Mouse (Mus musculus) MEL (cell line): ENCODE results near the gene Ccdc172.

Experiments
- CTCF ChIP-seq, 3 experiments: IDR thresholded peaks in 2 of 3; conservative IDR thresholded peaks in 1 of 3; 2 replicates each; pipeline ENCODE4 v1.5.1; 2011 to 2012; ENCODE audit warnings: low read length in 3 of 3, low read depth in 2 of 3, mild to moderate bottlenecking in 2 of 3, improper control_type of control experiment in 1 of 3, inconsistent platforms in 1 of 3, mixed read lengths in 1 of 3, moderate library complexity in 1 of 3; ENCODE audit not compliant: control insufficient read depth in 1 of 3, insufficient read depth in 1 of 3, poor library complexity in 1 of 3, severe bottlenecking in 1 of 3
- ELF1 ChIP-seq: IDR thresholded peaks from 2 replicates; pipeline ENCODE4 v1.6.1; 2014; ENCODE audit warnings: low read depth, mild to moderate bottlenecking, inconsistent platforms, low read length, improper control_type of control experiment, moderate library complexity
- EP300 ChIP-seq, 2 experiments: IDR thresholded peaks; 2 replicates each; pipeline ENCODE4 v1.6.1; 2011; ENCODE audit warnings: improper control_type of control experiment in 2 of 2, low read length in 2 of 2, low read depth in 1 of 2, mild to moderate bottlenecking in 1 of 2
- GATA1 ChIP-seq: IDR thresholded peaks from 2 replicates; pipeline ENCODE4 v1.6.1; 2011; ENCODE audit warnings: low read depth, low read length, improper control_type of control experiment
- HCFC1 ChIP-seq: IDR thresholded peaks from 2 replicates; pipeline ENCODE4 v1.6.1; 2012; ENCODE audit warnings: low read depth, mild to moderate bottlenecking, inconsistent platforms, low read length, improper control_type of control experiment, moderate library complexity
- POLR2A ChIP-seq, 2 experiments: IDR thresholded peaks; 2 replicates each; pipeline ENCODE4 v1.6.1; 2011 to 2012; ENCODE audit warnings: low read length in 2 of 2, mild to moderate bottlenecking in 2 of 2, control low read depth in 1 of 2, improper control_type of control experiment in 1 of 2, low read depth in 1 of 2, moderate library complexity in 1 of 2; ENCODE audit not compliant: control insufficient read depth in 1 of 2, insufficient read depth in 1 of 2, poor library complexity in 1 of 2
- TCF12 ChIP-seq: IDR thresholded peaks from 2 replicates; pipeline ENCODE4 v1.6.1; 2014; ENCODE audit warnings: low read depth, mild to moderate bottlenecking, inconsistent platforms, low read length, improper control_type of control experiment, moderate library complexity

- TF ChIP-seq GATA1 (no peak), EP300 (IDR thresholded peaks at IDR 0.05; ENCODE audit: low read depth in 1 of 2, low read length in 2 of 2) (no peak), TCF12 (no peak), ELF1 (no peak), CTCF (IDR thresholded peaks at IDR 0.05 in 2 of 3, conservative IDR thresholded peaks at IDR 0.05 in 1 of 3; ENCODE audit: control insufficient read depth in 1 of 3, insufficient read depth in 1 of 3, low read depth in 2 of 3, low read length in 3 of 3, poor library complexity in 1 of 3, severe bottlenecking in 1 of 3) (no peak), HCFC1 (no peak), POLR2A (IDR thresholded peaks at IDR 0.05; ENCODE audit: control insufficient read depth in 1 of 2, insufficient read depth in 1 of 2, low read depth in 1 of 2, low read length in 2 of 2, poor library complexity in 1 of 2) (no peak)
Measured at GRCm38 (mm10) chr19:58550489-58550888, 38.7 kb downstream of the Ccdc172 start.
